Mouse (Mus musculus): ENCODE results near the gene C130050O18Rik. TPM values are rescaled to one million over a fixed set of nuclear protein-coding genes. Genes with fewer than 3 reads are reported as not detected.

Gene C130050O18Rik
- polyA plus RNA-seq, 1 experiment: 0.44 TPM

GRCm38 (mm10) chr5:139407121-139407885 is 2.2 kb downstream of the C130050O18Rik start:
- TF ChIP-seq POLR2A (IDR thresholded peaks at IDR 0.05; ENCODE audit: extremely low read depth, insufficient read depth, low read length) (no peak), CTCF (IDR thresholded peaks at IDR 0.05; ENCODE audit: extremely low read depth, insufficient read depth, low read length) (no peak)
- no peak overlapping the region for H3K4me3 ChIP-seq (ENCODE audit: insufficient read depth, low read length)
- H3K4me1 ChIP-seq (ENCODE audit: control insufficient read depth, insufficient read depth, low read length): peaks cover 3% of the 10 kb centered on the region
- H3K27ac ChIP-seq (ENCODE audit: insufficient read depth, low read length): no peak overlapping the region

- H3K4me1 ChIP-seq (ENCODE audit: control insufficient read depth, insufficient read depth, low read length): no peaks in the 10 kb centered on the region; the same call in 1 of the 2 replicates
- H3K4me3 ChIP-seq (ENCODE audit: insufficient read depth, low read length): no peak overlapping the region
- no peak for TF ChIP-seq CTCF (IDR thresholded peaks at IDR 0.05; ENCODE audit: extremely low read depth, insufficient read depth, low read length)
- no peak overlapping the region for H3K27ac ChIP-seq (ENCODE audit: insufficient read depth, low read length)
These were observed 3.4 kb downstream of the C130050O18Rik start for GRCm38 (mm10) chr5:139408511-139408910.

GRCm38 (mm10) chr5:139409412-139409811 is 4.3 kb downstream of the C130050O18Rik start:
- Histone ChIP-seq H3K27ac (ENCODE audit: insufficient read depth, low read length) (peak overlapping the region; percentile 78), H3K4me1 (ENCODE audit: control insufficient read depth, insufficient read depth, low read length) (no peaks in the 10 kb centered on the region; the same call in 1 of the 2 replicates), H3K4me3 (ENCODE audit: insufficient read depth, low read length) (no peak overlapping the region)
- TF ChIP-seq POLR2A (IDR thresholded peaks at IDR 0.05; ENCODE audit: extremely low read depth, insufficient read depth, low read length) (no peak), CTCF (IDR thresholded peaks at IDR 0.05; ENCODE audit: extremely low read depth, insufficient read depth, low read length) (no peak)

DNA sequence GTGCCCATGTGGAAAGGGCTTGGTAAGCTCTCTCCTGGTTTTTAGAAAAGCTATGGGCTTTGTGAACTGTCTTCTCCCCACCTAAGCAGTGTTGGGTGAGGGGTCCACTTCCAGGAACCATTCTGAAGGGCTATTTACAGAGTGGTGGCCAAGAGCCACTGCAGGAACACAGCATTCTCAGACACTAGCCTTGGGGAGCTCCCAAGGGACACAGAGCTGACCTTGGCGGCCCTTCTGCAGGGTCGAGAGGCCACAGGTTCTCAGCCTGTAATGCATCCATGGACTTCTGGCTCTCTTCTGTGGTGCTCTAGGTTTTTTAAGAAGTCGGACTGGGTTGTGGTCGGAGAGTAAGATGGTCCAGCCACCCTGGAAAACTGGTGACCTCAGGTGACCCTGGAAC is 5.0 kb downstream of the C130050O18Rik start:
- Histone ChIP-seq H3K27ac (ENCODE audit: insufficient read depth, low read length) (peak overlapping the region; percentile 78), H3K4me3 (ENCODE audit: insufficient read depth, low read length) (no peak overlapping the region), H3K4me1 (ENCODE audit: control insufficient read depth, insufficient read depth, low read length) (no peaks in the 10 kb centered on the region; the same call in 1 of the 2 replicates)
- TF ChIP-seq POLR2A (IDR thresholded peaks at IDR 0.05; ENCODE audit: extremely low read depth, insufficient read depth, low read length) (no peak), CTCF (IDR thresholded peaks at IDR 0.05; ENCODE audit: extremely low read depth, insufficient read depth, low read length) (no peak)

GRCm38 (mm10) chr5:139411117-139411516 is 6.0 kb downstream of the C130050O18Rik start:
- H3K4me3 ChIP-seq (ENCODE audit: insufficient read depth, low read length): no peak overlapping the region
- TF ChIP-seq POLR2A (IDR thresholded peaks at IDR 0.05; ENCODE audit: extremely low read depth, insufficient read depth, low read length): no peak
- no peak for TF ChIP-seq CTCF (IDR thresholded peaks at IDR 0.05; ENCODE audit: extremely low read depth, insufficient read depth, low read length)
- no peaks in the 10 kb centered on the region; the same call in 1 of the 2 replicates for H3K4me1 ChIP-seq (ENCODE audit: control insufficient read depth, insufficient read depth, low read length)
- H3K27ac ChIP-seq (ENCODE audit: insufficient read depth, low read length): no peak overlapping the region

- Histone ChIP-seq H3K4me3 (ENCODE audit: insufficient read depth, low read length) (no peak overlapping the region), H3K4me1 (ENCODE audit: control insufficient read depth, insufficient read depth, low read length) (no peaks in the 10 kb centered on the region; the same call in 1 of the 2 replicates), H3K27ac (ENCODE audit: insufficient read depth, low read length) (no peak overlapping the region)
- TF ChIP-seq POLR2A (IDR thresholded peaks at IDR 0.05; ENCODE audit: extremely low read depth, insufficient read depth, low read length) (no peak), CTCF (IDR thresholded peaks at IDR 0.05; ENCODE audit: extremely low read depth, insufficient read depth, low read length) (no peak)
These were observed 6.7 kb downstream of the C130050O18Rik start for GRCm38 (mm10) chr5:139411665-139412314.

- TF ChIP-seq CTCF (IDR thresholded peaks at IDR 0.05; ENCODE audit: extremely low read depth, insufficient read depth, low read length): no peak
- H3K27ac ChIP-seq (ENCODE audit: insufficient read depth, low read length): no peak overlapping the region
- no peaks in the 10 kb centered on the region for H3K4me1 ChIP-seq (ENCODE audit: control insufficient read depth, insufficient read depth, low read length)
- no peak overlapping the region for H3K4me3 ChIP-seq (ENCODE audit: insufficient read depth, low read length)
These were observed 8.5 kb downstream of the C130050O18Rik start for GRCm38 (mm10) chr5:139413545-139413944.

DNA sequence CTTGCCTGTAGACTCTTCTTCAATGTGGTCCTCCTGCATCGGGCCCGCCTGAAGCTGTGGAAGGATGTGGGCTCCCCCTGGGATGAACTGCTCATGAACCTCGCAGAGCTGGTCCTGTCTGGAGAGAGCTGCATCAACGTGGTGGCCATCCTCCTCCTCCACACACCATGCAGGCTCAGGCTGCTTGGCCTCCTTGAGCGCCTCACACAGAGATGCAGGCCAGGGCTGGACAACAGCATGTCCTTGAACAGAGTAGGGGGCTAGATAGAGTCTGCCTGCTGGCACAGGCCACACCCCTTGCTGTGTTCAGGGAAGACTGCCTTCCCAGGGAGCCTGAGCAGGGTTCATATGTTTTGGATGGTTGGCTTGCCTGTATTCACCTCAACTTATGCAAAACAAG is 9.9 kb downstream of the C130050O18Rik start:
- H3K4me3 ChIP-seq (ENCODE audit: insufficient read depth, low read length): no peak overlapping the region
- H3K4me1 ChIP-seq (ENCODE audit: control insufficient read depth, insufficient read depth, low read length): no peaks in the 10 kb centered on the region
- TF ChIP-seq CTCF (IDR thresholded peaks at IDR 0.05; ENCODE audit: extremely low read depth, insufficient read depth, low read length) (no peak), POLR2A (IDR thresholded peaks at IDR 0.05; ENCODE audit: extremely low read depth, insufficient read depth, low read length) (no peak)
- H3K27ac ChIP-seq (ENCODE audit: insufficient read depth, low read length): no peak overlapping the region

DNA sequence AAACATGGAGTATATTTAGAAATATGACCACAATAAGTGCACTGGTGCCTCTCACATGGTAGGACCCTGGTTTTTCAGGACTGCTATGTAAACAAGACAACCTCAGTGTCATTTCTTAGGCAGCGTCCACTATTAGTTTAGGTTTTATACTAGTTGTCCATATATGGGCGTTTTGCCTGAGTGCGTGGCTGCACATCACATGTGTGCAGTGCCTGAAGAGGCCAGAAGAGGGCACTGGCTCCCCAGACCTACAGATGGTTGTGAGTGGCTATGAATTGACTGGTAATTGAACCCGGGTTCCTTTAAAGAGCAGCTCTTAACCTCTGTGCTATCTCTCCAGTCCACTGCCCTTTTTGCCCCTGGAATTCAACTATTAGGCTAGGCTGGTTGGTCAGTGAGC is 11.9 kb downstream of the C130050O18Rik start:
- TF ChIP-seq POLR2A (IDR thresholded peaks at IDR 0.05; ENCODE audit: extremely low read depth, insufficient read depth, low read length): no peak
- TF ChIP-seq CTCF (IDR thresholded peaks at IDR 0.05; ENCODE audit: extremely low read depth, insufficient read depth, low read length): no peak
- Histone ChIP-seq H3K4me3 (ENCODE audit: insufficient read depth, low read length) (no peak overlapping the region), H3K27ac (ENCODE audit: insufficient read depth, low read length) (no peak overlapping the region), H3K4me1 (ENCODE audit: control insufficient read depth, insufficient read depth, low read length) (no peaks in the 10 kb centered on the region)

- no peak overlapping the region for H3K27ac ChIP-seq (ENCODE audit: insufficient read depth, low read length)
- H3K4me3 ChIP-seq (ENCODE audit: insufficient read depth, low read length): no peak overlapping the region
- TF ChIP-seq POLR2A (IDR thresholded peaks at IDR 0.05; ENCODE audit: extremely low read depth, insufficient read depth, low read length) (no peak), CTCF (IDR thresholded peaks at IDR 0.05; ENCODE audit: extremely low read depth, insufficient read depth, low read length) (0 out of 2 replicates have a peak, but pooled peaks have one; percentile 9)
- no peaks in the 10 kb centered on the region for H3K4me1 ChIP-seq (ENCODE audit: control insufficient read depth, insufficient read depth, low read length)
These were observed 12.4 kb downstream of the C130050O18Rik start for GRCm38 (mm10) chr5:139417480-139417879.
